Mouse (Mus musculus) lung, adult 10 weeks (tissue): ENCODE data around the gene Lrrc59. TPM values are rescaled to one million over a fixed set of nuclear protein-coding genes. Genes with fewer than 3 reads are reported as not detected.

ENCODE experiments used
- polyA plus RNA-seq: library from polyadenylated mRNA; stranded (reverse); fragments of 350-450 nt; fragmentation: Illumina TruSeq; extraction: RNeasy Lipid Tissue Mini Kit (QIAGEN cat#74804); gene quantifications from one replicate; pipeline ENCODE4 v1.2.3, GENCODE M21; 2014; ENCODE audit warnings: low read depth, low replicate concordance; ENCODE audit not compliant: insufficient read depth

The Lrrc59 gene
- 32.8 TPM for polyA plus RNA-seq

GRCm38 (mm10) chr11:94629199-94629883, at the start of gene Lrrc59:
Gene Lrrc59, plus strand, starts transcription at chr11:94629767.

GRCm38 (mm10) chr11:94601321-94602281, 28.0 kb upstream of the Lrrc59 start, which contains the start of gene Acsf2:
Gene Acsf2, minus strand, starts transcription at chr11:94601871.

DNA sequence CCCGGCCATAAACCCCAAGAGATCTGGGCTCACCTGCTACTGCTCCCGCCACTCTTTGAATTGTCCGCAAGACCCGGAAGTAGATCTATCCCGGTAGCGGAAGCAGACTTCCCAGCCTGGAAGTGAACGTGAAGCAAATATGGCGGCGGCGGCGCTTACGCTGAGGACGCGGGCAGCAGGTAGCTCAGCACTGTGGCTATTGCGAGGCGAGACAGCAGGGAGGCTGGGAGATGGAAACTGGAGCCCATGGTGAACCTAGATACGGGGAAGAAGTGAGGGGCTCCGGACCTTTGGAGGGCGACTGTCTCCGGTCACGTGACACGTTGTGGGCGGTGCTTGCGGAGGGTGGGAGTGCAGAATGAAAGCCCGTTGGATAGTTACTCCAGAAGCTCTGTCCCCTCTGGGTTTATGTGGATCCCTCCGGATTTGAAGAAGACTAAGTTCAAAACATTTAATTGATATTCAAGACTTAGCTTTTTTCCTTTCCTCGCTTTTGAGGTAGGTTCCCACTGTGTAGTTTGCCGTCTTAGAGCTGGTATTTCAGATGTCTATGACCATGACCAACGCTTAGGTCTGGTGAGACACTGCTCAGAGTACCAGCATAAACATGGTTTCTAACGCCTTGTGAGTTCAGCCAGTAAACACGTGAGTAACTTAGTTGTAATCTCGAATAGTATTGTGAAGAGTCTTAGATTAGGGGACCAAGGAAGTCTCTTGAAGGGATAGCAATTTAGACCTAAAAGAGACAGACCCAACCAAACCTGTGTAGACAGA, 24.3 kb downstream of the Lrrc59 start, which contains the start of the genes Mrpl27 and Eme1:
Mrpl27 (plus strand) TSS at position 105 of the 774 bp plus-strand sequence.
Eme1 (minus strand) TSS at position 302 of the 774 bp plus-strand sequence.

DNA sequence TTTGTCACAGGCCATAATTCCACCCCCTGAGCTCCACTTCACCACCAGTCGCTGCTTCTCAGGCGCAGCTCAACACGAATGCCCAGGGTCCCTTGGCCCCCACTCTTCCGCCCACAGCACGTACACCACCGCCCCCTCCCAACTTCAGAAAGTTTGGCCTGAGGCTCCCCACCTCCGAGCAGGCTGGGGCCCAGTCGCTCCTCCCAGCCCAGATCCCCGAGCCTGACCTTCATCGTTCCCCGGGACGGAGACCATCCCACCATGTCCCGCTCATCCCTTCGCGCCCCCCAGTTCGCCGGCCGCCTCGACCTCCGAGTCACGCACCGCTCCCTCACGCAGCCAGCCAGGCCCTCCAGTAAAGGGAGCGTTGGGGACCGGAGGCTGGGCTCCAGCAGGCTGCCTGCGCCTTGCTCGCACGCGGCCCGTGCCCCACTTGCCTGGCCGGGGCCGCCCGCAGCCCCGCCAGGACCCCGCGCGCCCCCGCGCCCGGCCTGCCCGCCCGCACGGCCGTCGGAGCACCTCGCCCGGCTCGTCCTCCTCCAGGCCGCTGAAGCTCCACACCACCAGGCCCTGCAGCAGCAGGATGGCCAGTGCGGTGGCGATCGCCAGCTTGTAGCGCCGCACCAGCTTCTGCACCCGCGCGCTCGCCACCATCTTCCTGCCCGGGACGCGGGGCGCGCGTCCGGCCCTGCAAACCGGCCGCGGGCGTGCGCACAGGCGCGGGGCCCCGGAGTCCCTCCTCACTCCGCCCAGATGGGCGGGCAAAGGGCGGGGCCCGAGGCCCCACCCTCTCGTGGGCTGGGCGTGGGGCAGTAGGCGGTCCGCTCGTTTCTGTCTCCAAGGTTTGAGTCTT, 47.4 kb downstream of the Lrrc59 start, which contains the start of gene Xylt2:
Xylt2 (minus strand) TSS at position 762 of the 853 bp plus-strand sequence.

Other genes with a start within 250 kb of the Lrrc59 start
- 21.3 TPM for gene Abcc3, start 236.8 kb upstream of the Lrrc59 start, polyA plus RNA-seq
- 0.23 TPM for gene Cacna1g, start 155.6 kb upstream of the Lrrc59 start, polyA plus RNA-seq
- gene Spata20, start 143.6 kb upstream of the Lrrc59 start, polyA plus RNA-seq, result 0.11 TPM
- 21.0 TPM for gene Epn3, start 129.8 kb upstream of the Lrrc59 start, polyA plus RNA-seq
- 9.0 TPM for gene Mycbpap, start 108.0 kb upstream of the Lrrc59 start, polyA plus RNA-seq
- 2.1 TPM for gene Rsad1, start 80.5 kb upstream of the Lrrc59 start, polyA plus RNA-seq
- gene Chad, start 64.7 kb upstream of the Lrrc59 start, polyA plus RNA-seq, result 20.1 TPM
- 10.8 TPM for gene Acsf2, start 27.9 kb upstream of the Lrrc59 start, polyA plus RNA-seq
- 76.6 TPM for gene Mrpl27, start 24.0 kb downstream of the Lrrc59 start, polyA plus RNA-seq
- 0.35 TPM for gene Eme1, start 24.2 kb downstream of the Lrrc59 start, polyA plus RNA-seq
- gene Xylt2, start 47.7 kb downstream of the Lrrc59 start, polyA plus RNA-seq, result 9.5 TPM
- not detected for gene Gm11541, start 74.7 kb downstream of the Lrrc59 start, polyA plus RNA-seq
- not detected for gene Cdc34b, start 112.0 kb downstream of the Lrrc59 start, polyA plus RNA-seq
- gene Tmem92, start 152.9 kb downstream of the Lrrc59 start, polyA plus RNA-seq, result not detected